Mouse (Mus musculus) forebrain, postnatal 0 days (tissue): ENCODE data around the gene Agfg2. TPM values are rescaled to one million over a fixed set of nuclear protein-coding genes. Genes with fewer than 3 reads are reported as not detected.

Source experiments
- ATAC-seq: fragments of 200-750 bp; cut with Nextera tagmentation; 2 replicates; pipeline ENCODE4 v1.8.0; 2017; ENCODE audit warnings: mild to moderate bottlenecking, moderate library complexity
- DNase-seq: peaks from one replicate; pipeline ENCODE4 v3.0.0-alpha.2; 2015
- H3K27ac ChIP-seq: fragments of 300-500 bp; sonication (generic); 2 replicates; pipeline ENCODE4 v1.5.1; 2014; ENCODE audit warnings: low read depth, mild to moderate bottlenecking, antibody characterized with exemption, low read length, moderate library complexity, mixed read lengths
- H3K27me3 ChIP-seq: fragments of 300-500 bp; sonication (generic); 2 replicates; pipeline ENCODE4 v1.6.1; 2014; ENCODE audit warnings: mild to moderate bottlenecking, low read length, mixed read lengths; ENCODE audit not compliant: insufficient read depth
- H3K36me3 ChIP-seq: fragments of 300-500 bp; sonication (generic); 2 replicates; pipeline ENCODE4 v1.6.1; 2014; ENCODE audit warnings: mild to moderate bottlenecking, moderate library complexity; ENCODE audit not compliant: insufficient read depth
- H3K4me1 ChIP-seq: fragments of 300-500 bp; sonication (generic); 2 replicates; pipeline ENCODE4 v1.6.1; 2014; ENCODE audit warnings: antibody characterized with exemption; ENCODE audit not compliant: insufficient read depth
- H3K4me2 ChIP-seq: fragments of 300-500 bp; sonication (generic); 2 replicates; pipeline ENCODE4 v1.6.1; 2014; ENCODE audit warnings: low read depth, mild to moderate bottlenecking, moderate library complexity
- H3K4me3 ChIP-seq: fragments of 300-500 bp; sonication (generic); 2 replicates; pipeline ENCODE4 v1.5.1; 2014; ENCODE audit warnings: low read depth, low read length, mixed read lengths
- H3K9ac ChIP-seq: fragments of 300-500 bp; sonication (generic); 2 replicates; pipeline ENCODE4 v1.6.1; 2014; ENCODE audit warnings: mild to moderate bottlenecking
- H3K9me3 ChIP-seq: fragments of 300-500 bp; sonication (generic); 2 replicates; pipeline ENCODE4 v1.6.1; 2016; ENCODE audit warnings: low read length
- CTCF ChIP-seq: sonication (generic); IDR thresholded peaks from 2 replicates; pipeline ENCODE4 v1.5.1; 2016; ENCODE audit warnings: antibody characterized with exemption, control low read depth, low read depth
- WGBS: fragments of 180-500 bp; shearing (Covaris S2); extraction: QIAGEN DNeasy Blood & Tissue Kit; methylation state at CpG from one replicate; pipeline ENCODE4 v1.1.7; 2014; 5-methylcytosine and 5-hydroxymethylcytosine counted together
- polyA plus RNA-seq: library from polyadenylated mRNA; unstranded; fragments of >200 nt; fragmentation: Nextera tagmentation; extraction: Ambion mirVana; gene quantifications from 2 replicates; pipeline ENCODE4 v1.2.1, GENCODE M21; 2015
- total RNA-seq: library from RNA; depleted of rRNA; stranded (reverse); fragments of >200 nt; gene quantifications from 2 replicates; pipeline ENCODE4 v1.2.3, GENCODE M21; 2014

Agfg2 gene
- total and polyA plus RNA-seq, 2 experiments from 2014 or later = 15.0 to 18.7 TPM

GRCm38 (mm10) chr5:137683388-137684293 lies 885 bp downstream of the Agfg2 start:
- TF ChIP-seq CTCF = no peak; the same call in 1 of the 2 replicates
- Histone ChIP-seq H3K27me3 (no peaks in the 10 kb centered on the region), H3K9me3 (no peaks in the 10 kb centered on the region), H3K36me3 (no peaks in the 10 kb centered on the region), H3K4me2 (peak overlapping the region; percentile 86), H3K9ac (peak overlapping the region; percentile 52), H3K4me3 (peak overlapping the region; percentile 73), H3K27ac (peak overlapping the region; percentile 71), H3K4me1 (peaks cover 11% of the 10 kb centered on the region)
- WGBS = 7% methylated on average over 28 of the region's 28 CpGs
- DNase-seq (peak; percentile 22), ATAC-seq (no peak)

- H3K27me3 ChIP-seq = no peaks in the 10 kb centered on the region
- H3K4me2 ChIP-seq = peak overlapping the region; percentile 86
- no peaks in the 10 kb centered on the region for H3K9me3 ChIP-seq
- H3K36me3 ChIP-seq = no peaks in the 10 kb centered on the region
- no peak overlapping the region for H3K27ac ChIP-seq
- peaks cover 11% of the 10 kb centered on the region for H3K4me1 ChIP-seq
- peak overlapping the region; percentile 73; the same call in 1 of the 2 replicates for H3K4me3 ChIP-seq
- no peak for ATAC-seq
- no peak for TF ChIP-seq CTCF
- no peak for DNase-seq
- WGBS = 49% methylated on average over 6 of the region's 6 CpGs
- H3K9ac ChIP-seq = peak overlapping the region; percentile 2; the same call in 1 of the 2 replicates
Measured at GRCm38 (mm10) chr5:137682526-137682925, 2.0 kb downstream of the Agfg2 start.

- TF ChIP-seq CTCF = no peak
- Histone ChIP-seq H3K9ac (no peak overlapping the region), H3K27ac (no peak overlapping the region), H3K4me3 (no peak overlapping the region), H3K4me1 (peaks cover 11% of the 10 kb centered on the region), H3K36me3 (0 out of 2 replicates have a peak, but pooled peaks cover 3% of the 10 kb centered on the region), H3K27me3 (no peaks in the 10 kb centered on the region), H3K4me2 (no peak overlapping the region), H3K9me3 (no peaks in the 10 kb centered on the region)
- DNase-seq (no peak), ATAC-seq (no peak)
- 80% methylated on average over 4 of the region's 4 CpGs for WGBS
Measured at GRCm38 (mm10) chr5:137679726-137680125, 4.8 kb downstream of the Agfg2 start.

- no peak for ATAC-seq
- 77% methylated on average over 3 of the region's 3 CpGs for WGBS
- 0 out of 2 replicates have a peak, but pooled peaks cover 3% of the 10 kb centered on the region for H3K36me3 ChIP-seq
- H3K4me3 ChIP-seq = no peak overlapping the region
- TF ChIP-seq CTCF = no peak
- H3K4me1 ChIP-seq = peaks cover 11% of the 10 kb centered on the region
- no peaks in the 10 kb centered on the region for H3K27me3 ChIP-seq
- no peak overlapping the region for H3K4me2 ChIP-seq
- no peak overlapping the region for H3K9ac ChIP-seq
- no peak for DNase-seq
- H3K9me3 ChIP-seq = no peaks in the 10 kb centered on the region
- H3K27ac ChIP-seq = no peak overlapping the region
Measured at GRCm38 (mm10) chr5:137678736-137679135, 5.8 kb downstream of the Agfg2 start.

GRCm38 (mm10) chr5:137677859-137678258 lies 6.7 kb downstream of the Agfg2 start:
- no peak overlapping the region for H3K4me3 ChIP-seq
- no peaks in the 10 kb centered on the region for H3K9me3 ChIP-seq
- no peaks in the 10 kb centered on the region for H3K27me3 ChIP-seq
- 79% methylated on average over 8 of the region's 8 CpGs for WGBS
- peak; percentile 51 for DNase-seq
- no peak overlapping the region for H3K9ac ChIP-seq
- TF ChIP-seq CTCF = no peak
- no peak overlapping the region for H3K27ac ChIP-seq
- H3K36me3 ChIP-seq = 0 out of 2 replicates have a peak, but pooled peaks cover 3% of the 10 kb centered on the region
- no peak overlapping the region for H3K4me2 ChIP-seq
- peak; percentile 48; the same call in 1 of the 2 replicates for ATAC-seq
- peaks cover 4% of the 10 kb centered on the region; the same call in 1 of the 2 replicates for H3K4me1 ChIP-seq

GRCm38 (mm10) chr5:137674786-137675185 lies 9.7 kb downstream of the Agfg2 start:
- ATAC-seq (no peak), DNase-seq (no peak)
- WGBS = 98% methylated on average over 8 of the region's 8 CpGs

GRCm38 (mm10) chr5:137673015-137673414 lies 11.5 kb downstream of the Agfg2 start:
- H3K4me1 ChIP-seq = no peaks in the 10 kb centered on the region
- WGBS = 90% methylated on average over 6 of the region's 6 CpGs
- no peak for ATAC-seq

More at GRCm38 (mm10) chr5:137674786-137675185, 9.7 kb downstream of the Agfg2 start:
- 0 out of 2 replicates have a peak, but pooled peaks cover 3% of the 10 kb centered on the region for H3K36me3 ChIP-seq
- no peak overlapping the region for H3K9ac ChIP-seq
- H3K4me1 ChIP-seq = no peaks in the 10 kb centered on the region
- H3K27me3 ChIP-seq = no peaks in the 10 kb centered on the region
- no peak for TF ChIP-seq CTCF
- H3K27ac ChIP-seq = no peak overlapping the region
- H3K4me2 ChIP-seq = no peak overlapping the region
- no peak overlapping the region for H3K4me3 ChIP-seq
- no peaks in the 10 kb centered on the region for H3K9me3 ChIP-seq

More at GRCm38 (mm10) chr5:137673015-137673414, 11.5 kb downstream of the Agfg2 start:
- Histone ChIP-seq H3K9ac (no peak overlapping the region), H3K36me3 (0 out of 2 replicates have a peak, but pooled peaks cover 3% of the 10 kb centered on the region), H3K27me3 (no peaks in the 10 kb centered on the region), H3K4me2 (no peak overlapping the region), H3K4me3 (no peak overlapping the region), H3K9me3 (no peaks in the 10 kb centered on the region), H3K27ac (no peak overlapping the region)
- DNase-seq = no peak
- no peak for TF ChIP-seq CTCF
